Mouse (Mus musculus): ENCODE data around the gene Anks1b.

GRCm38 (mm10) chr10:90808616-90809310 is 935.5 kb downstream of the Anks1b start:
- TF ChIP-seq CTCF (IDR thresholded peaks at IDR 0.05) (no peak), EP300 (IDR thresholded peaks at IDR 0.05) (no peak)

Data from lung, postnatal 0 days (tissue).